Mouse (Mus musculus): ENCODE data around the gene G430095P16Rik. TPM values are rescaled to one million over a fixed set of nuclear protein-coding genes. Genes with fewer than 3 reads are reported as not detected.

G430095P16Rik gene
- polyA plus RNA-seq, 1 experiment from 2014 or later: 2.5 TPM

DNA sequence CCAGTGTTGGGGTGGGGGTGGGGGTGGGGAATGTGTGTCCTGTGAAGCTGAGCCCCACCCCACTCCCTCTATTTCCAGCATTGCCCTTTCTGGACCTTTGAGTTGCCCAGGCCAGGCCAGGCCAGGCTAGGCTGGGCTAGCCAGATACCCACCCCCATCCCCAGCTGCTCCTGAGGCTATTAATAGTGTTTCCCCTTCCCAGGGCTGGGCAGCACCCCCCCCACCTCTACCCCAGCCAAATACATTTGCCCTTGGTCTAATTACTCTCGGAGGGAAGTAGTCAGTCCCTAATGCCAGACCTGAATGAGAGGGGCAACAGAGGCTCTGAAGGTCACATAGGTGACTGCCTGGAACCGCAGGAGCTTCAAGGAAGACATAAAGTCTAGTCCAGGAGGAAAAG, 12.8 kb downstream of the G430095P16Rik start:
- no peak overlapping the region for H3K9ac ChIP-seq (ENCODE audit: low read depth, low read length)
- 59% methylated on average over 2 of the region's 2 CpGs for WGBS
- DNase-seq (ENCODE audit: low spot score): no peak
- no peaks in the 10 kb centered on the region for H3K36me3 ChIP-seq (ENCODE audit: insufficient read depth, low read length)
- no peak overlapping the region for H3K4me2 ChIP-seq (ENCODE audit: low read length)
- TF ChIP-seq CTCF (IDR thresholded peaks at IDR 0.05; ENCODE audit: low read depth): no peak
- H3K4me1 ChIP-seq (replicated peaks; ENCODE audit: insufficient read depth, low read length): peaks cover 31% of the 10 kb centered on the region
- no peaks in the 10 kb centered on the region for H3K27me3 ChIP-seq (ENCODE audit: insufficient read depth, low read length)
- no peaks in the 10 kb centered on the region for H3K9me3 ChIP-seq (replicated peaks; ENCODE audit: low read length)
- H3K27ac ChIP-seq: no peak overlapping the region
- ATAC-seq (replicated peaks; ENCODE audit: low FRiP score, low read depth): no peak
- H3K4me3 ChIP-seq (replicated peaks; ENCODE audit: low read depth, low read length): no peak overlapping the region

DNA sequence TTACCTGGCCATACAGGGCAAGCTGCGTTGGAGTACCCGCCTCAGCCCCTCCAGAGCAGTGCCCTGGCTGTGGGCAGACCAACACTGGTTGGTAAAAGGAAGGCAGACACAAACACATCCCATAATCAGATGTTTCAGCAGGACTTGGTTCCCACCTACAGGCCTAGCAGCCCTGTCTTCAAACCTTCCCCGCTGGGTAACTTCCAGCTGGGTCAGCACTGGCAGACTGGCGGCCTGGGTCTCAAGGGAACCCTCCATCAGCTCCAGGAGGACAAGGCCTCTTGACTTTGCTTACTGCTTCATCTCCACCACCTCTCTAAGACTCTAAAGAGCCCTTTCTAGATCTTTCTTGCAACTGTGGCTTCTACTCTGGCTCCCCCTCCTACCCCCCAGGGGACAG, 13.7 kb downstream of the G430095P16Rik start:
- 86% methylated on average over 4 of the region's 4 CpGs for WGBS
- no peaks in the 10 kb centered on the region for H3K36me3 ChIP-seq (ENCODE audit: insufficient read depth, low read length)
- TF ChIP-seq CTCF (IDR thresholded peaks at IDR 0.05; ENCODE audit: low read depth): no peak
- no peaks in the 10 kb centered on the region for H3K9me3 ChIP-seq (replicated peaks; ENCODE audit: low read length)
- peaks cover 23% of the 10 kb centered on the region for H3K4me1 ChIP-seq (replicated peaks; ENCODE audit: insufficient read depth, low read length)
- ATAC-seq (replicated peaks; ENCODE audit: low FRiP score, low read depth) (no peak), DNase-seq (ENCODE audit: low spot score) (no peak)
- no peak overlapping the region for H3K4me3 ChIP-seq (replicated peaks; ENCODE audit: low read depth, low read length)
- no peak overlapping the region for H3K27ac ChIP-seq
- no peaks in the 10 kb centered on the region for H3K27me3 ChIP-seq (ENCODE audit: insufficient read depth, low read length)
- no peak overlapping the region for H3K9ac ChIP-seq (ENCODE audit: low read depth, low read length)
- no peak overlapping the region for H3K4me2 ChIP-seq (ENCODE audit: low read length)

DNA sequence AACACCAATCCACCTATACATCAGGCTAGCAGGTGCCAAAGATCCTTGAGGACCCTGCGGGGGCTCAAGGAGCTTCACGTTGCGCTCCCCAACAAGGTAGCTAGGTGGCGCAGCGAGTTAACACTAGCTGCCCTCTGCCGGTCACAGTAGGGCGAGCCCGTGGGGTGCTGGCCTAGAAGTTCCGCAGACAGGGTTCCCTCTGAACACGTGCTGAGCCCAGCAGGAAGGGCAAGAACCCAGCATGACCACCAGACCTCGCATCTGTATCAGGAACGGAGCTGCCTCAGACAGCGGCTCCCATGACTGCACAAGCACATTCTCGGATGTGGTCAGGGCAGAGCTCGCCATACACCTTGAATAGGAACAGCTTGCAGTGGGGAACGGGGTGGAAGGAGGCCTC, 14.8 kb downstream of the G430095P16Rik start:
- ATAC-seq (replicated peaks; ENCODE audit: low FRiP score, low read depth): peak; percentile 64
- WGBS: 3% methylated on average over 16 of the region's 16 CpGs
- Histone ChIP-seq H3K4me2 (ENCODE audit: low read length) (0 out of 2 replicates have a peak overlapping the region, but pooled peaks have one; percentile 13), H3K36me3 (ENCODE audit: insufficient read depth, low read length) (no peaks in the 10 kb centered on the region), H3K27ac (no peak overlapping the region), H3K9ac (ENCODE audit: low read depth, low read length) (no peak overlapping the region), H3K27me3 (ENCODE audit: insufficient read depth, low read length) (no peaks in the 10 kb centered on the region), H3K4me1 (replicated peaks; ENCODE audit: insufficient read depth, low read length) (peaks cover 15% of the 10 kb centered on the region), H3K4me3 (replicated peaks; ENCODE audit: low read depth, low read length) (no peak overlapping the region), H3K9me3 (replicated peaks; ENCODE audit: low read length) (no peaks in the 10 kb centered on the region)
- peak; percentile 92 for DNase-seq (ENCODE audit: low spot score)
- TF ChIP-seq CTCF (IDR thresholded peaks at IDR 0.05; ENCODE audit: low read depth): peak; percentile 99

DNA sequence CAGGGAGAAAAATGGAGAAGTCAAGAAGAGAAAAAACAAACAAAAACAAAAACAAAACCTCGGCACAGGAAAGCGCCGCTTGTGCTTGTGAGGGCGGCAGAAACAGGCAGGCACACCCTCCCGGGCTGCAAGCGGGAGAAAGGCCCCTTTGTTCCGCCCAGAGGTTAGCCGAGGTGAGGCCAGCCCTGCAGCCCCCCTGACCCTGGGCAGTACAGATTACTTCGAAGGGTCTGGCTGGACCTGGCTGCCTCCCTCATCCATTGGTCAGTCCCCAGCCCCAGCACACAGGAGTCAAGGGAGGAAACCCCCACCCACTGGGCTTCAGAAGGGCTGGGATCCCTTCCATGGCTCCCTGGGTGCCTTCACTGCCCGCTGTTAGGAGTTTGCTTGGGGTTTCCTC, 15.5 kb downstream of the G430095P16Rik start:
- 24% methylated on average over 10 of the region's 10 CpGs for WGBS
- Histone ChIP-seq H3K4me3 (replicated peaks; ENCODE audit: low read depth, low read length) (no peak overlapping the region), H3K27ac (no peak overlapping the region), H3K36me3 (ENCODE audit: insufficient read depth, low read length) (no peaks in the 10 kb centered on the region), H3K4me2 (ENCODE audit: low read length) (no peak overlapping the region), H3K9ac (ENCODE audit: low read depth, low read length) (no peak overlapping the region), H3K9me3 (replicated peaks; ENCODE audit: low read length) (no peaks in the 10 kb centered on the region), H3K4me1 (replicated peaks; ENCODE audit: insufficient read depth, low read length) (peaks cover 15% of the 10 kb centered on the region), H3K27me3 (ENCODE audit: insufficient read depth, low read length) (no peaks in the 10 kb centered on the region)
- TF ChIP-seq CTCF (IDR thresholded peaks at IDR 0.05; ENCODE audit: low read depth): no peak
- no peak for ATAC-seq (replicated peaks; ENCODE audit: low FRiP score, low read depth)
- DNase-seq (ENCODE audit: low spot score): no peak

DNA sequence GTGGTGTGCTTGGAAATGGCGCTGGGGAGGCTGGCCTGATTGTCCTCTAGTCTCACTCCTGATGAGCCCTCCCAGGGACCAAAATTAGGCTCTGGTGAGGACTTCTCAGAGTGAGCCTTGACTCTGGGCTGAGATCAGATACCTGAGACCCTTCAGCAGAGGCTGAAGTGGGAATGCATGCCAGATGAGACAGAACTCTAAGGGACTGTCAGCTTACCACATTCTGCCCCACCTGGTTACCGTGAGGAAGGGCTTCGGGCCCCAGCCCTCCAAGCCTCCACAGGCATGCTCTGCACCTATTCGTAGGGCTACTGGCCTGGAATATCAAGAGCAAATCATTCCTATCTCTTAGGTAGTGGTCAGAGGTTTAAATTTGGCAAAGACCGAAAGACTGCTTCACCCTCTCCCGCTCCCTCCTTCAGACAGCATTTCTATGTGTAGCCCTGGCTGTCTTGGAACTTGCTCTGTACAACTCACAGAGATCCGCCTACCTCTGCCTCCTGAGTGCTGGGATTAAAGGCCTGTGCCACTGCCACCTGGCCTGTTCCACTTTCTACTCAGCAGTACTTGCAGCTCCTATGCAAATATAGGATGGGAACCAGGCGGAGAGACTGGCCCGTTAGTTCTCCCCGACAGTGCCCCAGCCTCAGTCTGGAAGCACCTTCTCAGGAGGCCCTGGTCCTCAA, 16.1 kb downstream of the G430095P16Rik start:
- H3K4me1 ChIP-seq (replicated peaks; ENCODE audit: insufficient read depth, low read length): peaks cover 19% of the 10 kb centered on the region
- H3K36me3 ChIP-seq (ENCODE audit: insufficient read depth, low read length): no peaks in the 10 kb centered on the region
- WGBS: 63% methylated on average over 10 of the region's 10 CpGs
- no peak overlapping the region for H3K4me2 ChIP-seq (ENCODE audit: low read length)
- no peak overlapping the region for H3K9ac ChIP-seq (ENCODE audit: low read depth, low read length)
- DNase-seq (ENCODE audit: low spot score): no peak
- H3K27me3 ChIP-seq (ENCODE audit: insufficient read depth, low read length): no peaks in the 10 kb centered on the region
- no peak overlapping the region for H3K4me3 ChIP-seq (replicated peaks; ENCODE audit: low read depth, low read length)
- H3K9me3 ChIP-seq (replicated peaks; ENCODE audit: low read length): no peaks in the 10 kb centered on the region
- no peak for TF ChIP-seq CTCF (IDR thresholded peaks at IDR 0.05; ENCODE audit: low read depth)
- H3K27ac ChIP-seq: no peak overlapping the region
- no peak for ATAC-seq (replicated peaks; ENCODE audit: low FRiP score, low read depth)

DNA sequence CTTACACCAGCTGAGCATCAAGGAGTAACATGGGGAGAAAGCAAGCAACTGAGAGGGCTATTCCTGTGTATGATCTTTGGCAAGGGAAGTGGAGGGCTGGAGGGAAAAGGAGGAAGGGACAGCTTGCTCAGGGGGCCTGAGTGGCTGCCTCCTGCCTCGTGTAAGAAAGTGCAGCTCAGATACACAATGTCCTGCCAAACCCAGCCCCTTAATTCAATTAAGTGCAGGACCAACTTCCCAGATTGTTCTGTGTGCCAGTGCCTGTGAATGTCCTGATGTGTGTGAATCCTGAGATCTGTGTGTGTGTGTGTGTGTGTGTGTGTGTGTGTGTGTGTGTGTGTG, 16.6 kb downstream of the G430095P16Rik start:
- H3K4me1 ChIP-seq (replicated peaks; ENCODE audit: insufficient read depth, low read length): peaks cover 24% of the 10 kb centered on the region
- TF ChIP-seq CTCF (IDR thresholded peaks at IDR 0.05; ENCODE audit: low read depth): no peak
- DNase-seq (ENCODE audit: low spot score) (no peak), ATAC-seq (replicated peaks; ENCODE audit: low FRiP score, low read depth) (no peak)
- no peaks in the 10 kb centered on the region for H3K9me3 ChIP-seq (replicated peaks; ENCODE audit: low read length)
- H3K36me3 ChIP-seq (ENCODE audit: insufficient read depth, low read length): no peaks in the 10 kb centered on the region
- H3K27ac ChIP-seq: no peak overlapping the region
- H3K27me3 ChIP-seq (ENCODE audit: insufficient read depth, low read length): no peaks in the 10 kb centered on the region
- H3K9ac ChIP-seq (ENCODE audit: low read depth, low read length): no peak overlapping the region
- H3K4me2 ChIP-seq (ENCODE audit: low read length): no peak overlapping the region
- no peak overlapping the region for H3K4me3 ChIP-seq (replicated peaks; ENCODE audit: low read depth, low read length)
- WGBS: 13% methylated on average over 1 of the region's 1 CpGs
